Mouse (Mus musculus) cerebellum, adult 2 months (tissue): ENCODE results near the gene Adamtsl3.

Experiments used
- CTCF ChIP-seq: fragments of 200-500 bp; IDR thresholded peaks from 2 replicates; pipeline ENCODE4 v1.5.1; 2011; ENCODE audit warnings: low read depth, mild to moderate bottlenecking, control low read depth, low read length, moderate library complexity, borderline replicate concordance; ENCODE audit not compliant: insufficient read depth
- POLR2A ChIP-seq: fragments of 200-500 bp; IDR thresholded peaks from 2 replicates; pipeline ENCODE4 v1.6.1; 2011; ENCODE audit warnings: low read length, control low read depth, borderline replicate concordance; ENCODE audit not compliant: insufficient read depth

GRCm38 (mm10) chr7:82602008-82602407 lies 266.5 kb downstream of the Adamtsl3 start:
- TF ChIP-seq CTCF = no peak
- TF ChIP-seq POLR2A = no peak
